Mouse (Mus musculus) thymus, postnatal 25 days (tissue): ENCODE results near the gene Gm12253.

ENCODE experiments used
- DNase-seq: peaks from one replicate; pipeline ENCODE4 v3.0.0; 2022

Gm12253 gene

DNA sequence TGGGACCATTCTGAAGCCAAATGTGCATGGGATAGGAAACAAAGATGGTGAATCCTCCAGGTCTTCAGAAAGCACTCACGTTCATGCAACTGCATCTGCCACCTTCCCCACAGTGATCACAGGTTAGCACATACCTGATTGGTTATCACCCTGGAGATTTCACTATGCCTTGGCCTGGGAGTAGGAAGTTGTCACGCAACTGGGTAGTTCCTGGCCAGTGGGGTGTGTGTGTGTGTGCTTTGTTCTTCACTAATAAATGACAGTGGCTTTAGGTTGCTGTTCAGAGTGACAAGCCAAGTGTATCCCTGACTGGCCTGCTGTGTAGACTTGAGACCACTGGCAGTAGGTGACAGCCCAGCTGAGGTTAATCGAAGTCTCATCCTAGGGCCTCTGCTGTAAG is at the start of gene Gm12253:
Gene Gm12253, plus strand, starts transcription at position 301 of the 400 bp plus-strand sequence.
- DNase-seq: no peak

DNA sequence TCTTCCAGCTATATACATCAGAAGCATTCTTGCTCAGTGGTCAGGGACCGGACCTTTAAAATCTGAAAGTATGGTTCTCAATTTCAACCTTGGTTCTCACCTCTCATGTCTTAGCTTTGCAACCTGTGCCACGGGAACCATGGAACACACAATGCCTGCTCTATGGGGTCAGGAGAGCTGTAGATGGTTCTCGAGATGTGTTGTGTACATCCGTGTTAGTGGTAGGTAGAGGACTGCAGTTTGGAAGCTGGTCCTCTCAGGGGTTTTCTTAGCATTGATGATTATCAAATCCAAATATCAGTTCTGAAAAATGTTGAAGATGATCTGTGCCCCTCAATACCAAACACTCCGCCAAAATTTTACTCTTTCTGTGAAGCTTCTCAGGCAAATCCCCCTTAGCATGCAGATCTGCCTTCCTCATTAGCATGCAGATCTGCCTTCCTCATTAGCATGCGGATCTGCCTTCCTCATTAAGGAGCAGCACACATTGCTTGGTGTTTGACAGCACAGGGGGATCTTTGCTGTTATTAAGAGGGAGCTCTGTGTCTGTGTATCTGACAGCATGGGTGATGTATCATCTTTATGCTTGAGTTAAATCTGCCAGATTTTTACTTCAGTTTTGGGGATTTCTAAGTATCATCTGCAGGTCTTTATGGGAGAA is 32.2 kb upstream of the Gm12253 start:
- DNase-seq: no peak

DNA sequence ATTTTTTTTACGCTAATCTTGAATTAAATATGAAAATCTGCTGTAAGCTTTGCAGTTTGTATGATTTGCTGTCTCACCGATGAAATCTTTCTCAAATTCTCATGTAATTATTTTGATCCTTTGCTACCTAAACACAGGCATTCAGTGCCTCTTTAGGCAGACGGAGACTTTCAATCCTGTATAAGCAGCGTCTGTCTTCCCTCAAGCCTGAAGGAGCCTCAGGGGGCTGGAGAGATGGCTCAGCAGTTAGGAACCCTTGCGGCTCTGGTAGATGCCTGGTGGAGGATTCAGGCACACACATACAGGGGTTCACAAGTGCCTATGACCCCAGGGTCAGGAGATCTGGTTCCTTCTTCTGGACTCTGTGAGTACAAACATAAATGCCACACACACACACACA is 31.7 kb upstream of the Gm12253 start:
- DNase-seq: no peak

DNA sequence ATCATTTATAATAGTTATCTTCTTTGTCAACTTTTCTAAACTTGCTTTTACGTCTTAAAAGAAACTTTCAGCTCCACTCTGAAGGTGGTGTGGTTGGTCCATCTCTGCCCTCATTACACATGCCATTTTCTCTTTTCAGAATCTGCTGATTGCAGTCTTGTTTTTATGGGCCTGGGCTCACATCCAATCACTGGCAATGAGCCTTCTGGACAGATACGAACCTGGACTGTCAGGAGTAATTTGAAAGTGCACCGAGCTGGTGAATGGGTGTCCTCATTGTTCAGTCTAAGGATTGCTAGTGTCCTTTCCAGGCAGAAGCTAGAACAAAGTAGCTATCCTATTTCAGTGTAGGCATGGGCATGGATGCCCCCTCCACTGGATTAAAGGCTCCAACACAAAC is 24.3 kb upstream of the Gm12253 start:
- DNase-seq: no peak

DNA sequence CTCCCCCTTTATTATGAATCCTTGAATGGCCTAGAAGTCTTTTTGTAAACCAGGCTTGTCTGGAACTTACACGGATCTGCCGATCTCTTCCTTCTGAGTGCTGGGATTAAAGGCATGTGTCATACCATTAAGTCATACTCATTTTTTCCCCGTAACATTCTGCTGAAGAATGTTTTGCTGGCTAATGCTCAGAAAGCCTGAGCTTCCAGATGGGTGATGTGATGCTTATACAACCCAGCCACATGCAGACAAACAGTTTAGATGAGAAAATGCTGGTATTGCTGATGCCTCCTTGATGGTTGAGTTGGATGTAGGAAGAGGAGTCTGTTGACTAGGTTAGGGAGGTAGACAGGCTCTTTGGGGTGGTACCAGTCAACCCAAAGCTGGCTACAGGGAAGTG is 14.0 kb upstream of the Gm12253 start:
- DNase-seq: no peak

DNA sequence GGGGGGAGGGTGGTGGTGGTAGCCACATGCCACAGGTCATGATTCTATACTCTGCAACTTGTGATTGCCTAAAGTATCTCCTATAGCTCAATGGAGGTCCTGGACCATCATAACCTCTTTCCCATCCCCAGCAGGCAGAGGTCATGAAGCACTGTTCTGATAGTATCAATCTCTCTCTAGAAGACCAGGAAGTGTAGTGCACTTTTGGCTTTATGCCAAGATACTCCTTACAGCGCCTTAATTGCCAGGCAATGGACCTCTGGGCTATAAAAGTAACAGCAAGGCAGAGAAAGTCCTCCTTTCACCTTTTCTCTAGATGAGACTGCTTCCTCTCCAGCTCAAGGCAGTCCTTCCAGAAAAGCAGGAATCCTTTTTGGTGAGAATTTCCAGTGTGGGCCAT is 11.5 kb upstream of the Gm12253 start, which contains the start of gene 1810065E05Rik:
Gene 1810065E05Rik, plus strand, starts transcription at position 297 of the 400 bp plus-strand sequence.
- no peak for DNase-seq

DNA sequence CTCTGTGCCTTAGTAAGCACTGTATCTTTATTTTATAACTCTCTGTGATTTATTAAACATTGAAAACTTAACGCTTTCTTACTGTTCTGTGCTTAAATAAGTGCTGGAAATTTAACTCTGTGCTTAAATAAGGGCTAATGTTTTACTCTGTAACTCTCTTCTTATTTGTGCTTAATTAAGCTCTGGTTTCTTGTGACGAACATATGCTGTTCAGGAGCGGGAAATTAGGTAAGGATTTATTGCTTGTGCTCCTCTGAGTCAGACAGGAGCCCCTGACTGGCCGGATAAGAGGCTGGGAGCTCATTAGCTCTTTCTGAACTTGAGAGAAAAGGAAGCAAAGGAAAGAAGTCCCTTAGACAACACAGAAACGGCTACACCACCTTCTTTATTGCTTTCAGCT is 5.5 kb downstream of the Gm12253 start:
- DNase-seq: no peak

DNA sequence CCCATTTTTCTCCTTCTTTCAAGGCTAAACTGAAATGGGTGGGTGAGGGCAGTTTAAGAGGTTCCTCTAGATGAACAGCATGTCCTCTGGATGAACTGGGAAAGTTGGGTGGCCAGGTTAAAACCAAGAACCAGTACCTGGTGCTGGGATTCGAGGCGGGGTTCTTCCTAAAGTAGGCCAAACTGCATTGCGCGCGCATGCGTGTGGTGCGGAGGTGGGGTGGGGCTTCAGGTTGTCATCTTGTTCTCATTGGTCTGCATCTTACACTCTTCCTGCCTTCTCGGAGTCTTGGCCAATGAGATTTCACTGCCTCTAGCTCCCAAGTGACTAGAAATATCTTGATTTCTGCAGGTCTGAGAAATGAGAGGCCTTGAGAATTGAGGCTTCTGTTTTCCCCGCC is 20.4 kb downstream of the Gm12253 start, which contains the start of gene Lypd9:
Gene Lypd9, minus strand, starts transcription at position 165 of the 400 bp plus-strand sequence.
- DNase-seq: no peak

DNA sequence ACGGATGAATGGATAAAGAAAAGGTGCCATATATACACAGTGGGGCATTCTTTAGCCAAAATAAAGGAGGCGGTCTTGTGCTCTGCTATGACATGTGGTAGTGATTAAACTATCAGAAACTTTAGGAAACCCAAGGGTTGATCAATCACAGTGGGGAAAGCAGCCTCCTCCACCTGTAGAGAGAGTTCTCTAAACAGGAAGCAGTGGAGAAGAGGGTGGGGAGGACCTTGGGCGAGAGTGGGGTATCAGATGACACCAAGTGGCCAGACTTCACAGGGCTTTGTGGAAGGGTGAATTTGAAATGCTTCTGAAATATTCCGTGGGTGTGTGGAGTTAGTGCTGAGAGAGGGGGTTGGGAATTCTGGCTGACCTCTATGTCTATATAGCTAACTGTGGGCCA is 21.2 kb downstream of the Gm12253 start:
- no peak for DNase-seq

DNA sequence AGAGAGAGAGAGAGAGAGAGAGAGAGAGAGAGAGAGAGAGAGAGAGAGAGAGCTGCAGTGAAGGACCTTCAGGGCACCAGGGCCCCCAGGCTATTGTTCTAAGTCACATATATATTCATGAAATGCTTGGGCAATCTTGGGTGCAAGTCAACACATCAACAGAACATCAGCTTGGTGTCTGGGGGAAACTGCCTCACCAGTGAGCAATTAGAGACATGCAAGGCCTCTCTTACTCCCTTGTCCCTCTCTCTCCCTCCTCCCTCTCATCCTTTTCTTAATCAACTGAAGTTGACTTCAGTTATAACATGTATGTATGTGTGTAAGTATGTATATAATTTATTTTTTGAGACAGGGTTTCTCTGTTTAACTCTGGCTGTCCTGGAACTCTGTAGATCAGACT is 29.8 kb downstream of the Gm12253 start, which contains the start of gene Olfr30:
Gene Olfr30, minus strand, starts transcription at position 101 of the 400 bp plus-strand sequence.
- no peak for DNase-seq
